Mouse (Mus musculus): ENCODE results near the gene Elmod1. TPM values are rescaled to one million over a fixed set of nuclear protein-coding genes. Genes with fewer than 3 reads are reported as not detected.
"Not testable (repeated sequence)": the region's sequence is repeated elsewhere in the genome, so short reads cannot be mapped to it uniquely, and the experiment has no call there.

Gene Elmod1
- not detected in 2 replicates for polyA plus RNA-seq (2012)

DNA sequence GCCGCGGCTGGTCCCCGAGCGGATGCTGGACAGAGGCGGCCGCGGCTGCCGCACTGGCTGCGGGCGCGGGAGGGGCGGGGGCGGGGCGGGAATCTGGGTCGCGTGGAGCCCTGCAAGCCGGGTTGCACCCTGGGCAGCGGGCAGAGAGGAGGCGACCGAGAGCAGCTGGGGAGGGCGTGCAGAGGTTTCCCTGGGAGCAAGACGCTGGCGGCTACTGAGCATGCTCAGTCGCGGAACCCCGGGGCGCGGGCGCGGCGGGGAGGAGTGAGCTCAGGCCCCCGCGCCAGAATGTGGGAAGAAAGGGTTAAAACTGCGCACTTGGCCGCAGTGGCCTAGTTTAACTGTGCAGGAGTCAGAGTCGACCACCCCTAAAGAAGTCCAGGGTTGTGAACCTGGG, at the start of gene Elmod1:
TSS of gene Elmod1 (minus strand) at position 180 of the 397 bp plus-strand sequence.
- TF ChIP-seq GATA1 (IDR thresholded peaks at IDR 0.05; ENCODE audit: low read length) (no peak), TAL1 (IDR thresholded peaks at IDR 0.05; ENCODE audit: low read length) (no peak)
- no peaks in the 10 kb centered on the region for H3K9me3 ChIP-seq (ENCODE audit: control insufficient read depth, low read length)
- no peaks in the 10 kb centered on the region for H3K36me3 ChIP-seq (ENCODE audit: control insufficient read depth)
- no peak within 1 kb of the TSS for H3K4me3 ChIP-seq (replicated peaks)
- peaks cover 35% of the 10 kb centered on the region for H3K27me3 ChIP-seq (ENCODE audit: control insufficient read depth)
- H3K4me1 ChIP-seq (ENCODE audit: control insufficient read depth): no peaks in the 10 kb centered on the region

DNA sequence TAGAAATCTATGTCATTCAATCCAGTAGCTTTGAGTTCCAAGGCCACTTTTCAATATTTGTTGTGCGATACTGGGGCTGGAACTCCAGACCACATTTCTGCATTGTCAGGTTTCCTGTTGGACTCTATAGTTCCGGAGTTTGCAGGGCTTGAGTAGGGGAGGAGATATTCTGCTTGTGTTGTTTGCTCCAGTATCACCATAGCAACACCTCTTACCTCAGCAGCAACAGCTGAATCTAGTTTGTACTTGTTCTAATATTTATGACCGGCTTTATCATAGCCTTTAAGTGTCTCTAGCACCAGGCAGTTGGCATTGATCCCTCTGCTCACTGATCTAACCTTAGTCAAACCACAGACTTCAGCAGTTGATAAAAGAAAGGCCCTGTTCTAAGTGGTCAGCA, 47.7 kb upstream of the Elmod1 start:
- Histone ChIP-seq H3K27me3 (ENCODE audit: control insufficient read depth) (no peaks in the 10 kb centered on the region), H3K4me1 (ENCODE audit: control insufficient read depth) (no peaks in the 10 kb centered on the region), H3K36me3 (ENCODE audit: control insufficient read depth) (no peaks in the 10 kb centered on the region), H3K9me3 (ENCODE audit: control insufficient read depth, low read length) (no peaks in the 10 kb centered on the region), H3K4me3 (replicated peaks) (no peak overlapping the region)
- TF ChIP-seq GATA1 (IDR thresholded peaks at IDR 0.05; ENCODE audit: low read length): no peak
- TF ChIP-seq TAL1 (IDR thresholded peaks at IDR 0.05; ENCODE audit: low read length): no peak

DNA sequence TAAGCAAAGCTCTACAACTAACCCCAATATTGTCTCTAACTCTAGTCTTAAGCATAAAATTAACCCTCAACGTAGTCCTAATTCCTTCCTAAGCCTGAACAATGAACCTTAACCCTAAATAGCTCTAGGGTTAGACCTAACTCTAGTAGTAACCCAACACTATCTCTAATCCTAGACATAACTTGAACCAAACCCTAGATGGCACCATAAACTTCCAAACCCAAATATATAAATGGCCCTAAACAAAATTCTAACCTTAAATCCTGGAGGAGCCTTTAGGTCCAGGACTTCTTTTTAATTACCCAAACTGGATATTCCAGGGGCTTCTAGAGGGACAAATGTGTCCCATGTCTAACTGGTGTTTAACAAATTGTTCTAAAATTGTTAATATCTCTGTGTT, 19.4 kb upstream of the Elmod1 start:
- Histone ChIP-seq H3K4me1 (ENCODE audit: control insufficient read depth) (no peaks in the 10 kb centered on the region), H3K27me3 (ENCODE audit: control insufficient read depth) (no peaks in the 10 kb centered on the region), H3K4me3 (replicated peaks) (no peak overlapping the region), H3K36me3 (ENCODE audit: control insufficient read depth) (no peaks in the 10 kb centered on the region), H3K9me3 (ENCODE audit: control insufficient read depth, low read length) (no peaks in the 10 kb centered on the region)
- no peak for TF ChIP-seq GATA1 (IDR thresholded peaks at IDR 0.05; ENCODE audit: low read length)
- TF ChIP-seq TAL1 (IDR thresholded peaks at IDR 0.05; ENCODE audit: low read length): no peak

DNA sequence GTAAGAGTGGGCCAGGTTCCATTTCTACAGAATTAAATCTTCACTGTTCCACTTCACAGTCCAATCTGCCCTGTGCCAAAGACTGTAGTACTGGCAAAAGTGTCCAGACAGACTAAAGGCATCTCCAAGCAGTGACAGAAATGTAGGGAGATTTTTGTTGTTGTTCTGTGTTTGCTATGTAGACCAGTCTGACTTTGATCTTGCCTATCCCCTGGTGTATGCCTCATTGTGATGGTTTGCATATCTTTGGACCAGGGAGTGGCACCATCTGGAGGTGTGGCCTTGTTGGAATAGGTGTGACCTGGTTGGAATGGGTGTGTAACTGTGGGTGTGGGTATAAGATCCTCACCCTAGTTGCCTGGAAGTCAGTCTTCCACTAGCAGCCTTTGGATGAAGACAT, 17.5 kb upstream of the Elmod1 start:
- H3K27me3 ChIP-seq (ENCODE audit: control insufficient read depth); H3K4me3 ChIP-seq (replicated peaks); H3K4me1 ChIP-seq (ENCODE audit: control insufficient read depth); H3K36me3 ChIP-seq (ENCODE audit: control insufficient read depth); H3K9me3 ChIP-seq (ENCODE audit: control insufficient read depth, low read length): not testable (repeated sequence)

DNA sequence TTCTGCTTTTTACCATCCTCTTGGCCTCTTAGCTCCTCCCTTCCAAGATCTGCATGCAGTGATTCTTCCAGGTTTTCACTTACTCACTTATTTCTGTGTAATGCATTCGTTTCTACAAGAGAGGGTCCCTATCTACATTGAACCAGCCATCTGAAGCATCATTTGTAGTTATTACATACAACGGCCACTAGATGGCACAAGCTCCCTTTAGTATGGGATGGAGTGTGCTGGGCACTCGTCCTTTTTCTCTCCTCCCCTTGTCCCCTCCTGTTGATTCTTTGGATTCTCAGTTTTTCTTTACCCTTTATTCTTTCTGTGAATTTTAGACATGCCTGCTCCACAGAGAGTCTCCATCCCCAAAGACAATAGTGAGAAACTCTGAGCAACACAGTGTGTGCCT, 15.8 kb upstream of the Elmod1 start:
- Histone ChIP-seq H3K27me3 (ENCODE audit: control insufficient read depth) (no peaks in the 10 kb centered on the region), H3K36me3 (ENCODE audit: control insufficient read depth) (no peaks in the 10 kb centered on the region), H3K9me3 (ENCODE audit: control insufficient read depth, low read length) (no peaks in the 10 kb centered on the region), H3K4me3 (replicated peaks) (no peak overlapping the region), H3K4me1 (ENCODE audit: control insufficient read depth) (no peaks in the 10 kb centered on the region)
- TF ChIP-seq TAL1 (IDR thresholded peaks at IDR 0.05; ENCODE audit: low read length): no peak
- no peak for TF ChIP-seq GATA1 (IDR thresholded peaks at IDR 0.05; ENCODE audit: low read length)

DNA sequence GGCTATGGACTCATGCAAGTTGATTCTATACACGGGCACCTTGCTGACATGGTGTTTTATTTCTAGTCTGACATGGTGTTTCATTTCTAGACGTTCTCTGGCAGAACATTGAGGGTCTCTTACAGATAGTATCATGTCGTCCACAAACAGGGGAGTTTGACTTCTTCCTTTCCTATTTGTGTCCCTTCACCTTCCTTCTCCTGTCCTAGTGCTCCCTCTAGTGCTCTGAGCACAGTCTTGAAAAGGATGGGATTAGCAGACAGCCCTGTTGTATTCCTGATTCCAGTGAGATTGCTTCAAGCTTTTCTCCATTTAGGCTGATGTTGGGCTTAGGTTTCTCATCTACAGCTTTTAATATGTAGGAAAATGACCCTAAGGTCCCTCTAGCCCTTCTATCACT, 11.9 kb upstream of the Elmod1 start:
- H3K27me3 ChIP-seq (ENCODE audit: control insufficient read depth): no peaks in the 10 kb centered on the region
- H3K9me3 ChIP-seq (ENCODE audit: control insufficient read depth, low read length): no peaks in the 10 kb centered on the region
- H3K4me3 ChIP-seq (replicated peaks): no peak overlapping the region
- no peaks in the 10 kb centered on the region for H3K4me1 ChIP-seq (ENCODE audit: control insufficient read depth)
- H3K36me3 ChIP-seq (ENCODE audit: control insufficient read depth): no peaks in the 10 kb centered on the region
- no peak for TF ChIP-seq TAL1 (IDR thresholded peaks at IDR 0.05; ENCODE audit: low read length)
- no peak for TF ChIP-seq GATA1 (IDR thresholded peaks at IDR 0.05; ENCODE audit: low read length)

DNA sequence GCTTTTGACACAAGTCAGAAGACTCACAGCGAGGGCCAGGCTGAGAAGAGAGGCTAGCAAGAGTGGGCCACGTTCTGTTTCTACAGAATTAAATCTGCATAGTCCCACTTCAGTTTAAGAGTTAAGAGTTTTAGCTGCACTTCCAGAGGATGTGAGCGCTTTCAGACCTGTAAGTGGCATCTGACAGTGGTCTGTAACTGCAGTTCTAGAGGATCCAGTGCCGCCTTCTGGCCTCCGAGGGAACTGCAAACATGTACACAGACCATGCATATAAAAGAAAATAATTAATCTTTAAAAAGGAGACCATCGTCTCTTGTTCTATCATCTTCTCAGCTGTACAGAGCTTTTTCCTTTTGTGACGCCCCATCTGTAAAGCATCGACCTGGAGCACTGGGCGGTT, 9.8 kb upstream of the Elmod1 start:
- TF ChIP-seq GATA1 (IDR thresholded peaks at IDR 0.05; ENCODE audit: low read length) (no peak), TAL1 (IDR thresholded peaks at IDR 0.05; ENCODE audit: low read length) (no peak)
- no peaks in the 10 kb centered on the region for H3K4me1 ChIP-seq (ENCODE audit: control insufficient read depth)
- no peak overlapping the region for H3K4me3 ChIP-seq (replicated peaks)
- no peaks in the 10 kb centered on the region for H3K9me3 ChIP-seq (ENCODE audit: control insufficient read depth, low read length)
- no peaks in the 10 kb centered on the region for H3K27me3 ChIP-seq (ENCODE audit: control insufficient read depth)
- no peaks in the 10 kb centered on the region for H3K36me3 ChIP-seq (ENCODE audit: control insufficient read depth)

DNA sequence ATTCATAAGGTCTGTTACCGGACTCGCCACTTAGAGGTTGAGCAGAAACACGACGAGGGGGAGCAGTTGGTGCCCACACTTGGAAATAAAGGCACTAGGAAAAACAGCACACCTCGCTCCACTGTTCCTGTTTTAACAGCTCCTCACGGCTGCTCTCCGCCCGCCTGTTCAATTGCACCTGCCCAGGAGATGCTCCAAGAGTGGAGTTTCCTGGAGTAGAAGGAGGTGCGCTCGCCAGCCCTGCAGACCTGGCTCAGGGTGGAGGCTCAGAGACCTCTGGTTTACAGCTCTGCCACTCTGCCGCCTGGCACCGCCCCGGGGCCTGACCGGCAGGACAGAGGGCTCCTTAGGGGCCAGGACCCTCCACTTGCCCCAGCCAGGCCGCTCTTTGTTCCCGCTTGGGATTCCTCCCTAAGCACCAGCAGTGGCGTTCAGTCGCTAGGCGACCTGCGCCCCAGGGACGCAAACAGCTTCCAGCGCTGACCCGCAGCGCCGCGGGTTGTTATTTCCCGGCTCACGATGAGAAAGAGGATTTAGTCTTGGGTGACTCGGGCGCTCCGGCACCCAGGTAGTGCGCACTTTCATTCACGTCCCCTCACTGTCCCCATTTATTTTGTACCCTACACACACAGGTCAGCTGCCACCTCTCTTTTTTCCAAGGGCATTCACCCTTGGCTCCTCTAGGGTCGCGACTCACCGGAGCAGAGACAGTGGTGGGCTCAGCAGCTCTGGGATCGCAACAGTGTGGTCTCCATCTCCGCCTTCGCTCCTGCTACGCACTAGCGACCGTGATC, 576 bp downstream of the Elmod1 start:
- Histone ChIP-seq H3K4me1 (ENCODE audit: control insufficient read depth) (no peaks in the 10 kb centered on the region), H3K4me3 (replicated peaks) (no peak overlapping the region), H3K9me3 (ENCODE audit: control insufficient read depth, low read length) (no peaks in the 10 kb centered on the region), H3K27me3 (ENCODE audit: control insufficient read depth) (peaks cover 35% of the 10 kb centered on the region), H3K36me3 (ENCODE audit: control insufficient read depth) (no peaks in the 10 kb centered on the region)
- no peak for TF ChIP-seq TAL1 (IDR thresholded peaks at IDR 0.05; ENCODE audit: low read length)
- TF ChIP-seq GATA1 (IDR thresholded peaks at IDR 0.05; ENCODE audit: low read length): no peak

DNA sequence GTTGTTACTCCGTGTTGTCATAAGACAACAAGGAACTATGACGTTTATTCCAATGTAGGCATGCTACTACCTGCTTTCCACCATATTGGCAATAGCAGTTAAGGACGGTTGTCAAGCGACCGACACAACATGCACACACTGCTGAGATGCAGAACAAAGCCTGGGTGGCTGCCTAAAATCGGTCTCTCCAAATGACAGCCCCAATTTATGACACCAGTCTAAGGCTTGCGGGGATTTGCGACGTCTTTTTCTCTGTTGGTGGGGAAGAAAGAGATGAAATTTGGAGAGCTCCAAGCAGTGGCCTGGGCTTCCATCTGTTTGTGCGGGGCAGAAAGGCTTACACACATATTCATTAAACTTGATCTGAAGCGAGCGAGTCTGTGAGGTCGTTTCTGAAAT, 1.2 kb downstream of the Elmod1 start:
- Histone ChIP-seq H3K4me1 (ENCODE audit: control insufficient read depth) (no peaks in the 10 kb centered on the region), H3K9me3 (ENCODE audit: control insufficient read depth, low read length) (no peaks in the 10 kb centered on the region), H3K36me3 (ENCODE audit: control insufficient read depth) (no peaks in the 10 kb centered on the region), H3K27me3 (ENCODE audit: control insufficient read depth) (peaks cover 35% of the 10 kb centered on the region), H3K4me3 (replicated peaks) (no peak overlapping the region)
- no peak for TF ChIP-seq GATA1 (IDR thresholded peaks at IDR 0.05; ENCODE audit: low read length)
- no peak for TF ChIP-seq TAL1 (IDR thresholded peaks at IDR 0.05; ENCODE audit: low read length)

DNA sequence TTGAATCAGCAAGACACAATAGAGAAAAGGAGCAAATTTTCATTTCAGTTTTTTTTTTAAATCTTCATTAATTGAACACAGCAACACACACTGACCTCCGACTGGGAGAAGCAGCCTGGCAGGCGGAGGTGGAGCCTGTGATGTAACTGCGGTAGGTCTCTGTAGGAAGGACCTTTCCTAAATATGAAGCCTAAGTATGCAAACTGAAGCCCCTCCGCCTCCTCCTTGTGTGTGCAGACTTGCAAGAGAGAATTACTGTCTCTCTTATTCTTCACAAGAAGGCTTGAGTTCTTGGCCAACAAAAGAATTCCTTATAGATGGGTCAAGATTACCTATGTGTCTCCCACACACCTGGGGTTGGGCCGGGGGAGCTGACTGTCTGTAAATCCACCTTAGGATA, 1.9 kb downstream of the Elmod1 start:
- no peaks in the 10 kb centered on the region for H3K36me3 ChIP-seq (ENCODE audit: control insufficient read depth)
- no peaks in the 10 kb centered on the region for H3K4me1 ChIP-seq (ENCODE audit: control insufficient read depth)
- no peaks in the 10 kb centered on the region for H3K9me3 ChIP-seq (ENCODE audit: control insufficient read depth, low read length)
- H3K4me3 ChIP-seq (replicated peaks): no peak overlapping the region
- H3K27me3 ChIP-seq (ENCODE audit: control insufficient read depth): peaks cover 35% of the 10 kb centered on the region
- TF ChIP-seq GATA1 (IDR thresholded peaks at IDR 0.05; ENCODE audit: low read length): no peak
- no peak for TF ChIP-seq TAL1 (IDR thresholded peaks at IDR 0.05; ENCODE audit: low read length)

All from erythroblast, embryonic 14.5 days (primary cell).